Mouse (Mus musculus): ENCODE measurements around the gene Dcn. TPM values are rescaled to one million over a fixed set of nuclear protein-coding genes. Genes with fewer than 3 reads are reported as not detected.

The Dcn gene
- total RNA-seq (2015; ENCODE audit: low replicate concordance) (1.4 and 5.9 TPM in 2 replicates), total RNA-seq (2017; ENCODE audit: low replicate concordance) (0.39 TPM in 1 of 2 replicates, not detected in the other)

DNA sequence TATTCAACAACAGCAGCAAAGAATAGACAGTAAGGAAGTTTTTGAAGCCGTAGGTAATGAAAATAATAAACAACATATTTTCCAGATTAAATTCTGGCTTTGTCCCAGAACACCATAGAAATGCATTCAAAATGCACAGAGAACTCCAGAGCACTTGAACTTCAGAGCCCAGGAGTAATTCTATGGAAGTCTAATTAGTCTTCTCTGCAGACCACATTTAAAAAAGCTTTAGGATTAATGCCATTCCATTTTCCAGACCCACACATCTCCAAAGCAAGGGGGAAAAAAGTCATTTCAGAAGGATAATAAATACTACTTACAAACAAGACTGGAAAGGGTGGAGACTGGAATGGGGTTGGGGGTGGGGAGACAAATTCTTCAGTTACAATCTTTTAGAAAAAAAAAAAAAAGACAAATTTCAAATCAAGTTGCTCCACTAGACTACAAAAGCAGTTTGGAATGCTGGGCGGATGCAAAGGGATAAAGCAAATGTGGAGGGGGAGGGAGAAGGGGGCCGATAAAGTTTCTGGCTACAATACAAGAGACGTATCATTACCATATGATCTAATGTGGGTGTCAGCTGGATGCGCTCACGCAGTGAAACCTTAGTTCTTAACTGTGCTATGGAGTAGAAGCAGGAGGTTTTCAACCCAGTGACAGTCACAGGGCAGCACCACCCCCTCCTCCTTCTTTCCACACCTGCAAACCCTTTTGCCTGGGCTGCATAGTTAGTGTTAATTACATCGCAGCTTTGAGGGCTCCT lies at the start of gene Dcn:
Dcn (plus strand) TSS at position 606 of the 763 bp plus-strand sequence.
- ATAC-seq (replicated peaks; ENCODE audit: low FRiP score, poor library complexity, severe bottlenecking) = no peak

DNA sequence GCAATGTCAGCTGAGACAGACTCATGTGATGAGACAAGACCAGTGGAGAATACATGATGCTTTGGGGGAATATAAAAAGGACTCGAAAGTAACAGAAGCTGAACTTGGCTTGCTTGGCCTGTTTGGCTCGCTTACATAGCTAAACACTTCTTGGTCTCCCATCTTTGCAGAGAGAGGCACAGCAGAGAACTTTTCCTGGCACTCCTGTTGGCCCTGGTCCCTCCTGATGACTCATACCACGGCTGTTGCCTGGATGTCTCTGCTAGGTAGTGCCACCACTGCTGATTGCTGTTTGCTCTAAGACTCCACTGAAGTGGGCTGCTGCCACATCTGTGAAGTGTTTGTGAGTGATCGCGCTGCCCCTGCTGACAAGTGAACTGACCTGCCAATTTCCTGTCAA lies 42.7 kb upstream of the Dcn start:
- no peak for ATAC-seq (replicated peaks; ENCODE audit: low FRiP score, poor library complexity, severe bottlenecking)

DNA sequence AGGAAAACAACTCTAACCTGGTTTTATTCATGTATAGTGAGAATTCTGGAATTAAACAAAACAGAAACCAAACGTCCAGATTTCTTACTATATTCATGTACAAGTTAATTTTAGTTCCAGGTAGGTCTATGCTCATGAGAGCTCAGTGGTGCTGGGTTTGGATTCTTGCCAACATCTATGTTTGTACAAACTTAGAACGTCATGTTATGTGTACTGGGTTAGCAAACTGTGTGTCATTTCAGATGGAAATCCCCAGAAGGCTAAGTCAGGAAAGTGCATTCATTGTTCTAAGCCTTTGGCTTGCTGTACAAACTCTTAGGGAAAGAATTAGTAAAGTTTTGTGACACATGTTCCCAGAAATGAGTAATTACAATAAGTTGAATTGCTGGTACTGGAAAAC lies 37.1 kb upstream of the Dcn start:
- no peak for ATAC-seq (replicated peaks; ENCODE audit: low FRiP score, poor library complexity, severe bottlenecking)

DNA sequence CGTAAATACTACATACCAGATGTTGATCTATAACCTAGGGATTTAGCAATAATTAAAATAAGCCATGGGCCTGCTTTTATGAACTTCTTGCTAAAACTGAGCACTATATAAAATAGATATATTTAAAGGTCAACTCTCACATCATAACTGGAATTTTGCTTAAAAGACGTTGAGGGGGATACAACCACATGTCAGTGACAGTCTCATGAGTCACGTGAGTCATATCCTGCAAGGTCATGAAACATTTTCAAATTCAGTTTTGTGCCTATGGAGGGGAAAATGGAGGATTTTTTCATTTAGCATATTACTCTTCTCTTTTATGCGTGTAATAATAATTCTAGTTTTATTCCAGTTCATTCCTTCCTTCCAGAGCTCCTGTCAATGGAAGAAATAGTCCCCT lies 32.9 kb upstream of the Dcn start:
- ATAC-seq (replicated peaks; ENCODE audit: low FRiP score, poor library complexity, severe bottlenecking) = no peak

DNA sequence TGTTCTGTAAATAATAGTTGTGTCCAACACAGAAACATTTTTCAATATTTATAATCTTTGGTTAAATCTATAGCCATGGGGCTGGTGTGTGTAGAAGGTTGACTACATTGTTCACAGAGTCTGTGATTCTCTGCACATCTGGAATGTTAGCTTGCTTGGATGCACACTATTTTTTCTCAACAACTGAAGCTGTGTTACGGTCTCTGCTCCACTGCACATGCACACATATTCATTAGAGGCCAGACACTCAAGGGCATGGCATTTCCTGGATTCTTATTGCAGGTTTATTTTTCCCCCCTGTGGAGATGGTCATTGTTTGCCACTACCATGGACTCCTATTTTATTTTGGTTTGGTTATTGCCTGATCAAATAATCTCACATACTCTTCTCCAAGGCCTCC lies 26.5 kb upstream of the Dcn start:
- ATAC-seq (replicated peaks; ENCODE audit: low FRiP score, poor library complexity, severe bottlenecking) = no peak

DNA sequence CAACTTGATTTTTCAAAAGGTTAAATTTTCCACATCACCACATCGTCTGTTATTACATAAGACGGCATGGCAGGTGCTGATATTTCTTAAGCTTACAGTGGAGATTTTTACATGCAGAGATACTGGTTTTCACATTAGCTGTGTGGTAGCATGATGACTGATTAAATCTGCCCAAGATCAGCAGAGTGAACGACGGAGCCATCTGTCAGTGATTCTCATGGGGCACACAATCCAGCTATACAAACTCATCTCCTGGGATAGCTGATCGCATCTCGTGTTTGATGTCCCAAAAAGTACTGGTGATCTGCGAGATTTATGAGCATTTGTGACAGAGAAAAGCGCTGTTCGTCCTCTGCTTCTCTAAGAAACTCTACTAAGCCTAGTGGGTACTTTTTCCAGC lies 25.9 kb upstream of the Dcn start:
- ATAC-seq (replicated peaks; ENCODE audit: low FRiP score, poor library complexity, severe bottlenecking) = no peak

DNA sequence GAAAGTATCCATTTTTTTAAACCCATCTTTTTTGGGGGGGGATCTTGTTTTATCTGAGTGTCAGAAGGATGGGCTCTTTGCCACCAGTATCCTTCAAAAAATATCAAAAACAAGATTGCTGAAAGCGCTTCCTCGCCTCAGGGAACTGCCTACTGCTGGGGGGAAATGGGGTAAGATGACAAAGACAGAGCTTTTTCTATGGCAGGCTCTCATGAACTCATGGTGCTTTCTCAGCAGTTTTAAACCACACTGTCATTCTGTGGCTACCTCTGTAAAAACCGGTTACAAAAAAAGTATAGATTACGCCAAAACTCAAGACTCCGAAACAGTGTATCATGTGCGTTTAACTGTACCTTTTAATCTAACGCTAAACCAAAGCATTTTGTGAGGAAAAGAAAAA lies 22.4 kb upstream of the Dcn start:
- no peak for ATAC-seq (replicated peaks; ENCODE audit: low FRiP score, poor library complexity, severe bottlenecking)

DNA sequence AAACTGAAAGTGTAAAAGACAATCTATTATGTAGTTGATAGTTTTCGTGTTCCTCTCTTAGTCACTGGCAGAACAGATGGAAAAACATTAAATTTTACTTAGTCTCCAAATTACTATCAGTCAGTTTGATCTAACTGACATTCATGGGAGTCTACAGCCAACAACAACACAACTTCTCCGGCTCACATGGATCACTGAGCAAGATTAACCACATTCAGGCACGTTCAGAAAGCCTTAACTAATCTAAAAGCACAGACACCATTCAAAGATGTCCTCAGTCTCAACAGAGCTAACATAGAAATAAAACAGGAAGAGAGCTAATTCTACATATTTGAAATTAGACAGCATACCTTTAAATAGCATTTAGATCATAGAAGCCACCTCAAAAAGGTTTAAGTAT lies 12.6 kb upstream of the Dcn start:
- no peak for ATAC-seq (replicated peaks; ENCODE audit: low FRiP score, poor library complexity, severe bottlenecking)

DNA sequence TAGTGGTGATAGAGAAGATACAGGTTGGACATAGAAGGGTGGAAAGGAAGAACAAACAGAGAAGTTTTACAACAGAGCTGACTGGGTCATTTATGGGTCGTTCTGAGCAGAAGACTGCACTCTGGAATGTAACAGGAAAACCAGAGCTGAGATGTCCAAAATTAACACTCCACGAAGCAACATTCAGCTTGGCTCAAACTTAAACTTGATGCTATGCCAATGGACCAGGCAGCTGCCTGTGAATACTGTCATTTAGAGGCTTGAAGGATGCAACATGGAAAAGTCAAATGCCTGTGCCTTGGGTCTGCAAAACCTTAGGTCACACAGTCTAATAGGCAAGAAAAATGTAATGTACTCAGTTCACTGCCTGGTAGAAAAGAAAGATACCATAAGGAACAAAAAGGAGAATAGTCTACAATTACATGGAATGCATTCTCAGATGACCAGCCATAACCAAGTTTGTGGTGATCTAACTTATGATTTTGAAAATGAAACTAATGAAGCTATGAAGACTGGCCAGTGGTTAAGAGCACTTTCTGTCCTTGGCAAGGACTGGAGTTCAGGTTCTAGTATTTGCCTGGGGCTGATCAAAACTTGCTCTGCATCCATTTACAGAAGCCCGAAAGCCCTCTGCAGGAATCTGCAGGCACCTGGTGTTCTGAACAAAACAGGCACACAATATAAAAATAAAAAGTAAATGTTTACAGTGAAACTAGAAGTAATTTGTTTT lies 9.8 kb upstream of the Dcn start:
- no peak for ATAC-seq (replicated peaks; ENCODE audit: low FRiP score, poor library complexity, severe bottlenecking)

DNA sequence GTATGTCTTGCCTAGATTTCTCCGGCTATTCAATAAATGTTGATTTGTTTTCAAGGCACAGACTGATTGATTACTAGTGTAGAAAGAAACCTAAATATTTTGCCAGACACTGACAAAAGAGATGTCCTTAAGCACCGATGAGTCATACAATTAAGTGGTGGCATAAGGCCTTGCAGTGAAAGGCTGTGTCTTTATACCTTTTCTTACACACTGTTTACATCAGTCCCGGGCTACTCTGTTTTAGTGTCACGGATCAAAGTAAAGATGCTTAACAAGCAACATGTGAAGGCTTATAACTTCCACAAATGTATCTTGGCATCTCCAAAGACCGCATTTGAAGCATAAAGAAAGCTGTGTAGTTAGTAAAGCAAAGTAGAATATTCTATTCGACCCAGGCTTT lies 3.9 kb upstream of the Dcn start:
- ATAC-seq (replicated peaks; ENCODE audit: low FRiP score, poor library complexity, severe bottlenecking) = no peak

DNA sequence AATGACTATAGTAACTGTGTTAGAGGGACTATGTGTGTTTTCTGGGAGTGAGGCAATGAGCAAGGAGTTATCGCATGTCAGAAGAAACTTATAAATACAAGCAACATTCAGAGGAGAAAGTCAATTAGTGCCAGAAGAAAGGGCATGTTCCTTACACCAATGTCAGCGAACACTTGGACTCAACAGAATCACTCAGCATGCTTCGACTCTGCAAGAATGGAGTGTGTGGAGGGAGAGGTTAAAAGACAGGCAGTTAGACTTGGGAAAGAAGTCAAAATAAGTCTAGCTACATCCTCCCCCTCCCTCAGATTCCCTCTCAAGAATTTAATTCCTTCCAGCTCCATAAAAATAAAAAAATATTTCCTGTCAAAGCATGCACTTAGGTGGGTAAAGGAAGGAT lies 1.1 kb upstream of the Dcn start:
- no peak for ATAC-seq (replicated peaks; ENCODE audit: low FRiP score, poor library complexity, severe bottlenecking)

DNA sequence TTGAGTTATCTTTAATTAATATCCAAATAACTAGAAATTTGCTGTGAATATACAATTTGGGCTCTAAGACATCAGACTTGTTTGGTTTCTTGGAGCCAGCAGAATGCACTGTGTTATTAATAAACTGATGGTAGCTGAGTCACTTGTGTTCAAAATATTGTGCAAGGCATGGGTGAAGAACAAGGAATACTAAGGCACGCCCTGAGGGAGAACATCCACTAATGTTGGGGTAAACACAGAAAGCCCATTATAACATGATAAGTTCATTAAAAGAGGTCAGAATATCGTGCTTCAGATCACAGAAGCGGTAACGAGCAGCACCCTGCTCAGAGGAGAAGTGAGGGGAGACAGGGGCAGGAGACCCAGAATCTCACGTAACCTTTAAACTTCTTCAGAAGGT lies 2.7 kb downstream of the Dcn start:
- no peak for ATAC-seq (replicated peaks; ENCODE audit: low FRiP score, poor library complexity, severe bottlenecking)

DNA sequence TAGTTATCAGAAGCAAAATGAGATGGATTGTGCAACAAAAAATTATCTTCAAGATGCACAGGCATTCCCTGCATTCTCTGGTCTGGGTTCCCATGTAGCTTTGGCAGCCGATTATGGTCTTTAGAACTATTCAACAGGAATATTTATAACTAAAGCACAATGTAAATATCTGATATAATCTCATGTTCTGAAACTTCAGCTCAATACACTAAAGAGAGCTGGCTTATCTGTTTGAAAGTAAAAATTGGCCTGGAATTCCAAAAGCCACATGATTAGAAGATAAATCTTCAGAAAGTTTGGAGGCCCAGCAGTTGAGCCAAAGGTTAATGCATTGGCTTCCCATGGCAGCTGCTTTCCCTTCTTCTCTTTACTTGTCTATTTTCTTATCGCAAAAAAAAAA lies 4.6 kb downstream of the Dcn start:
- ATAC-seq (replicated peaks; ENCODE audit: low FRiP score, poor library complexity, severe bottlenecking) = no peak

DNA sequence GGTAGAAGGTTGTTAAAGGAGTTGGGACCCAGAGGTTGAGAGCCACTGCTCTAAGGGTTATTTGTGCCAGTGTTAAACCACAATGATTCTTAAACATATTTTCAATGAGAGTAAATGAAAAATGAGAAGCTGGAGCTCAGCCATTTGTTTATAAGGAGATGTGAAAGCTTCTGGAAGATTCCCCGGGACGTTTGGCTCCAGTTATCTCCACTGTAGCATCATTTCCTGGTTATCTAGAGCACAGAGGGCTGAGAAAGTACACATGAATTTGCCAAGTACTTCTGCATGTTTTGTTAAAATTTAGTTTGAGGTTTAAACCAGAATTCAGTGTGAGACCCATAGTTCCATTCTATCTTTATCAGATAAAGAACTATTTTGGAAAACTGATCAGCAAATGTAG lies 5.7 kb downstream of the Dcn start:
- ATAC-seq (replicated peaks; ENCODE audit: low FRiP score, poor library complexity, severe bottlenecking) = no peak

DNA sequence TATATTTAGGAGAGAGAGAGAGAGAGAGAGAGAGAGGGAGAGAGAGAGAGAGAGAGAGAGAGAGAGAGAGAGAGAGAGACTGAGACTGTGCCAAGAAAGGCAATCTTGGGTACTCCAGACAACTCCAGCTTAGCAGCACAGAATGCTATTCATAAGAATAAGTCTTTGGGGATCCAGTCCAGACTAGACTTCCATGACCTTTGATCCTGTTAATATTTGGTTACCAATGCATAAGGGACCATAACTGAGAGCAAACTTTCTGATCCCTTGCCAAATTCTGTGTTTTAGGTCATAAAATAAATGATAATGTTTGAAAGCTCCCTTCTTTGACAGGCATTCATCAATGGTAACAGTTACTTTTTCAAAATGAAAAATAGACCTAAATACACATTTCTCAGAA lies 6.7 kb downstream of the Dcn start:
- ATAC-seq (replicated peaks; ENCODE audit: low FRiP score, poor library complexity, severe bottlenecking) = no peak

DNA sequence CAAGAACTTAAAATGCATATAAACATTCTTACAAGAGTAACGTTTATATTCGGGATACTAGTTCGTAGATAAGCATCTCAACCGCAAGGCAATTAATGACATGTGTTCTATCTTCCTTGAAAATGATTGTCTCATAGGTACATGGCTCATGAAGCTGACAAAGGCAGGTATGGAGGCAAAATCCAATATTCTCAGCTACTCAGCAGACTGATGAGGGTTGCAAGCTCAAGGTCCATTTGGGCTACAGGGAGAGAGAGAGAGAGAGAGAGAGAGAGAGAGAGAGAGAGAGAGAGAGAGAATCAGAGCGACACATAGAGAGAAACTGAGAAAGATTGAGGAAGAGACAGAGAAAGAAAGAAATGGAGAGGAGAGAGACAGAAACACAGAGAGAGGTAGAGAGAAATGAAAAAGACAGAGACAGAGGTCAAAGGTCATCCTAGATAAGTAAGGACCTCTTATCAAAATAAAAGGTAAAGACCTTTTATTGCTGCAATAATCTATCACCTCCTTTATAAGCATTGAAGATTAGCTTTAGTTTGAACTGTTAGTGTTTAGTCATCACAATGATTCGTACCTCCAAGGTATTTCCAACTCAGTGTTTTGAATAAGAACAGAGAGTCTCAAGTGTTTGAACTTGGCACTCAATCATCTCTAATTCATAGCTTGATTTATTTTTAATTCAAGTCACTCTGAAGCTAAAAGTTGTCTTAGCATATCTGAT lies 8.0 kb downstream of the Dcn start:
- ATAC-seq (replicated peaks; ENCODE audit: low FRiP score, poor library complexity, severe bottlenecking) = no peak

DNA sequence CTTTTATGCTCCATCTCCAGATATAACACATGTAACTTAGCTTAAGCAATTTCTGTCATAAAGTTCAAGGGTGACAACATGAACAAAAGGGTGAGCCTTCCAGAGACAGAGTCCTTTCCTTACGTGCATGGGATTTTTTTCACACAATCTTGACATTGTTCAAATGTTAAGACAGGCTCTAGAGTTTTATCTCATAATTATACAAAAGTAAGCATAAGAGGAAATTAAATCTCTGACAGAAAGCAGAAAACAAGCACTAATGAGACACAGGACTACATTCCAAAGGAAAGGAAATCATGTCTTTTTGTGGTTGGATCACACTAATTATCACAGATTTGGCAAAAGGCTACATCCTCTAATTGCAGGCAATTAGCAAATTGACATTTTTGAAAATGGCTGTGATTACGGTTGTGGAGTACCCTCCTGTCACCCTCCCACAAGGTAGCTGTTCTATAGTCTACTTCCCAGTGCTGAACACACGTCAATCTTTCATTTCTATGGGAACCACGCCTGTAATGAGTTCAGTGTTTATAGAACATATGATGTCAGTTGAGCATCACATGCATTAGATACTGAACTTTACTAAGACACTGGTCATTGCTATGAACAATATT lies 13.1 kb downstream of the Dcn start:
- ATAC-seq (replicated peaks; ENCODE audit: low FRiP score, poor library complexity, severe bottlenecking) = no peak

DNA sequence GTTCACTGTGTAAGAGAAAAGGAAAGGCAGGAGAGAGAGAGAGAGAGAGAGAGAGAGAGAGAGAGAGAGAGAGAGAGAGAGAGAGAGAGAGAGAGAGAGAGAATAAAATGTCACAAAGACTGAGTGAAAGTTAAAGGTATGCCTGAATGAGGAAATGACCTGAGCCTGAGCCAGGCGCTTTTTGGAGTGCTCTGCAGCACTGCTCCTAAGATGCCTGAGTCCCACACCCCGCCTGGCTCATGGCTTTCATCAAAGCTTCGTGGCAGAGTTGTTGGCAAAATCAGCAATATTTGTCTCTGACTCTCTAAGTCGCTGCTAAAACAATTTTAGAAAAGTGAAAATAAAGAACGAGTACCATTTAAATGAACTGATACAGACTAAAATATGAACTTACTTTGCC lies 18.2 kb downstream of the Dcn start:
- ATAC-seq (replicated peaks; ENCODE audit: low FRiP score, poor library complexity, severe bottlenecking) = no peak

DNA sequence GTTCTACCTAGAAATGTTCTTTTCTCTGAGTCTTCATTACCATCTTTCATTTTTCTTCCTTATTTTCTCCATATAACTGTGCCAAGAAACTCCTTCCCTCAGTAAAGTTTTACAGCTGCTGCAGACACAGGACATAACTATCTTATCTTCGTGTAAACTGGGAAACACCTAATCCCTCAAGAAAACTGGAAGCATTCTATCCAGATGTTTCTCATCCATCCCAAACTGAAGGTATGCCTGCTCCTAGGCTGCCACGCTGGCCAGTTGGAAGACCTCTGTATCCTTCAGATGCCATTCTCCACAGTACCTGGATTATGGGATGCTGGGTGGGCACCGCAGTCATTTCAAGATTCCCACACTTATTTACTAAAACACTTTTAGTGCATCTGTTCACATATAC lies 44.0 kb downstream of the Dcn start:
- no peak for ATAC-seq (replicated peaks; ENCODE audit: low FRiP score, poor library complexity, severe bottlenecking)

DNA sequence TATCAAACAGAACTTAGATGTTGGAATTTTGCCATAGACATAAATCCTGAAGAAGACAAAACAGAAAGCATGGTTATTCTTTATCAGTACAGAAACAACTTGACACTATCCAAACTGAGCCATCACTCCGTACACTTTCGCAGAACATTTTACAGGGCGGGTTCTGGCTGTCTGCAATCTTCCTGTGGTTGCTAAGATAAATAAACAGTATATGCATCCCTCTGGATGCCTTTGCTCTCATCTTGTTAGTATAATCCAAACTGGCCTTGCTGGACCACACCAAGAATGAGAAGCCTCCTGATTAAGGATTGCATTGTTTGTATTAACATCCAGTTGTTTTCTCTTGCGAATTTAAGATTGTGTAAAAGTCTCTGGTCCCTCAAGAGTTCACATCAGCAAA lies 56.3 kb downstream of the Dcn start:
- no peak for ATAC-seq (replicated peaks; ENCODE audit: low FRiP score, poor library complexity, severe bottlenecking)

DNA sequence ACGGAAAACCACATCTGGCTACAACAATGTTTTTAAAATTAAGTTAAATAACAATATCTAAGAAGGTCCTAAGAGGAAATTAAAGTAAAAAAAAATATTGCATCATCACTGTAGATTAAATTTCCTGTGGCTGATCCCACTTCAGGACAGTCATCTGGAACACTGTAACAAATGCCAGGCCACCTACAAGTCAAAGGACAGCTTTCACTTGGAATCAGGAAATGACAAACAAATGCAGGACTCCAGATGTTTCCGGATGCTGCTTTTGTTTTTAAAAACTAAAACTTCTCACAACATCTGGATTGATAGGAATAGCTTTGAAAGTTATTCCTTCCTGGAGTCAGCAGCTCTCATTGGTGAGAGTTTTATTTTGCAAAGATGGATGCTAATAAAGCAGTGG lies 57.5 kb downstream of the Dcn start:
- no peak for ATAC-seq (replicated peaks; ENCODE audit: low FRiP score, poor library complexity, severe bottlenecking)
